Mouse (Mus musculus): ENCODE data around the gene Pde4dip. TPM values are rescaled to one million over a fixed set of nuclear protein-coding genes. Genes with fewer than 3 reads are reported as not detected.

The Pde4dip gene
- total RNA-seq, 2 experiments from 2014 or later: 202 to 223 TPM

GRCm38 (mm10) chr3:97761168-97761567, 127.3 kb downstream of the Pde4dip start:
- intact Hi-C loops (cut with DNase I): no loop called here
- no peak for DNase-seq

GRCm38 (mm10) chr3:97759846-97760245, 128.7 kb downstream of the Pde4dip start:
- no peak for DNase-seq
- intact Hi-C loops (cut with DNase I): loop anchor here (10.0 kb wide), 1 partner anchor 65 kb away; no protein-coding TSS in a partner anchor

GRCm38 (mm10) chr3:97757501-97757900, 131.0 kb downstream of the Pde4dip start:
- intact Hi-C loops (cut with DNase I): loop anchor here (10.0 kb wide), 1 partner anchor 63 kb away; no protein-coding TSS in a partner anchor

GRCm38 (mm10) chr3:97756283-97757074, 132.0 kb downstream of the Pde4dip start:
- intact Hi-C loops (cut with DNase I): loop anchor here (10.0 kb wide), 1 partner anchor 62 kb away; no protein-coding TSS in a partner anchor
- DNase-seq: no peak

More at GRCm38 (mm10) chr3:97757501-97757900, 131.0 kb downstream of the Pde4dip start:
- no peak for DNase-seq

- intact Hi-C loops (cut with DNase I): loop anchor here (2.0 to 10.0 kb wide), 2 partner anchors 19 to 61 kb away; no protein-coding TSS in a partner anchor
- DNase-seq: no peak
Observed at GRCm38 (mm10) chr3:97755411-97755810, 133.1 kb downstream of the Pde4dip start.

- no peak for DNase-seq
- intact Hi-C loops (cut with DNase I): loop anchor here (10.0 kb wide), 1 partner anchor 58 kb away; no protein-coding TSS in a partner anchor
Observed at GRCm38 (mm10) chr3:97752901-97753300, 135.6 kb downstream of the Pde4dip start.

- intact Hi-C loops (cut with DNase I): loop anchor here (10.0 kb wide), 1 partner anchor 57 kb away; no protein-coding TSS in a partner anchor
- DNase-seq: no peak
Observed at GRCm38 (mm10) chr3:97751566-97751965, 136.9 kb downstream of the Pde4dip start.

GRCm38 (mm10) chr3:97748789-97749188, 139.7 kb downstream of the Pde4dip start:
- no peak for DNase-seq
- intact Hi-C loops (cut with DNase I): no loop called here

- DNase-seq: no peak
Observed at GRCm38 (mm10) chr3:97742841-97743240, 145.7 kb downstream of the Pde4dip start.

GRCm38 (mm10) chr3:97735575-97735974, 152.9 kb downstream of the Pde4dip start:
- intact Hi-C loops (cut with DNase I): no loop called here
- DNase-seq: no peak

More at GRCm38 (mm10) chr3:97742841-97743240, 145.7 kb downstream of the Pde4dip start:
- intact Hi-C loops (cut with DNase I): no loop called here

GRCm38 (mm10) chr3:97734259-97734658, 154.2 kb downstream of the Pde4dip start:
- intact Hi-C loops (cut with DNase I): no loop called here
- no peak for DNase-seq

GRCm38 (mm10) chr3:97732622-97733021, 155.9 kb downstream of the Pde4dip start:
- intact Hi-C loops (cut with DNase I): no loop called here
- DNase-seq: no peak

- intact Hi-C loops (cut with DNase I): no loop called here
- DNase-seq: no peak
Observed at GRCm38 (mm10) chr3:97730624-97731023, 157.9 kb downstream of the Pde4dip start.

- DNase-seq: peak; percentile 12
- intact Hi-C loops (cut with DNase I): no loop called here
Observed at GRCm38 (mm10) chr3:97730131-97730530, 158.4 kb downstream of the Pde4dip start.

- intact Hi-C loops (cut with DNase I): no loop called here
- DNase-seq: no peak
Observed at GRCm38 (mm10) chr3:97727801-97728200, 160.7 kb downstream of the Pde4dip start.

GRCm38 (mm10) chr3:97719116-97719515, 169.4 kb downstream of the Pde4dip start:
- intact Hi-C loops (cut with DNase I): no loop called here
- no peak for DNase-seq

- no peak for DNase-seq
- intact Hi-C loops (cut with DNase I): no loop called here
Observed at GRCm38 (mm10) chr3:97715922-97716321, 172.6 kb downstream of the Pde4dip start.

GRCm38 (mm10) chr3:97710881-97711280, 177.6 kb downstream of the Pde4dip start:
- DNase-seq: no peak
- intact Hi-C loops (cut with DNase I): no loop called here

GRCm38 (mm10) chr3:97710134-97710533, 178.4 kb downstream of the Pde4dip start:
- DNase-seq: no peak
- intact Hi-C loops (cut with DNase I): no loop called here

- intact Hi-C loops (cut with DNase I): no loop called here
Observed at GRCm38 (mm10) chr3:97706561-97706960, 181.9 kb downstream of the Pde4dip start.

GRCm38 (mm10) chr3:97705508-97705907, 183.0 kb downstream of the Pde4dip start:
- DNase-seq: no peak
- intact Hi-C loops (cut with DNase I): no loop called here

More at GRCm38 (mm10) chr3:97706561-97706960, 181.9 kb downstream of the Pde4dip start:
- DNase-seq: no peak
